In genomic region chr11:94652973-94653372, GRCm38 (mm10) we compare ENCODE assay signal across 9 mouse cellular contexts. TPM values are rescaled to one million over a fixed set of nuclear protein-coding genes. Genes with fewer than 3 reads are reported as not detected.
DNase-seq lines count a peak whose midpoint lies in the region; ATAC-seq and TF ChIP-seq lines count a peak whose summit lies in the region.
"Had no signal": no experiment of that assay in that cellular context is flagged by ENCODE, and none has a peak within 500 bp of the region (broad histone marks: within the 10 kb centered on the region; RNA-seq: fewer than 3 reads in every experiment).

No protein-coding gene starts in this region.

- H3K27ac ChIP-seq in heart, embryonic 11.5 days (ENCODE audit: low read depth, low read length) = no peak overlapping the region
- no peak overlapping the region for H3K27ac ChIP-seq in heart, adult 2 months
- H3K27ac ChIP-seq in MEL (ENCODE audit: control insufficient read depth, low read depth, low read length) (peak overlapping the region; percentile 87), macrophage (peak overlapping the region; percentile 95; the same call in 1 of the 2 replicates)
- no peak overlapping the region for H3K27ac ChIP-seq in hindbrain, embryonic 11.5 days (ENCODE audit: low read depth, low read length)

- TF ChIP-seq RAD21 in MEL (IDR thresholded peaks at IDR 0.05; ENCODE audit: low read depth, low read length) = no peak

- H3K9ac ChIP-seq in heart, embryonic 11.5 days (ENCODE audit: low read depth, low read length) = no peak overlapping the region
- no peak overlapping the region for H3K9ac ChIP-seq in heart, adult 2 months (ENCODE audit: low read depth, low read length)
- peak overlapping the region; percentile 91 for H3K9ac ChIP-seq in MEL (ENCODE audit: control insufficient read depth, low read depth, low read length, poor library complexity, severe bottlenecking)
- H3K9ac ChIP-seq in hindbrain, embryonic 11.5 days (ENCODE audit: low read depth, low read length) = peak overlapping the region; percentile 73; the same call in 1 of the 2 replicates

- H3K79me2 ChIP-seq in heart, adult 2 months (replicated peaks; ENCODE audit: control insufficient read depth, insufficient read depth, low read length) = no peaks in the 10 kb centered on the region; the same call in 1 of the 2 replicates
- H3K79me2 ChIP-seq in MEL (ENCODE audit: control insufficient read depth, insufficient read depth, low read length, poor library complexity) = peaks cover 28% of the 10 kb centered on the region
- H3K79me2 ChIP-seq in macrophage (ENCODE audit: inconsistent target) = peaks cover 46% of the 10 kb centered on the region

- no peak for TF ChIP-seq POLR2A in heart, adult 2 months (IDR thresholded peaks at IDR 0.05; ENCODE audit: insufficient read depth, low read depth, low read length)
- no peak for TF ChIP-seq POLR2A in MEL (IDR thresholded peaks at IDR 0.05; ENCODE audit: control insufficient read depth in 1 of 2, insufficient read depth in 1 of 2, low read depth in 1 of 2, low read length in 2 of 2, poor library complexity in 1 of 2)

- H3K36me3 ChIP-seq in heart, embryonic 11.5 days (ENCODE audit: control insufficient read depth, insufficient read depth, low read length) = peaks cover 8% of the 10 kb centered on the region
- H3K36me3 ChIP-seq in heart, adult 2 months (ENCODE audit: control insufficient read depth, insufficient read depth, low read length) = peaks cover 3% of the 10 kb centered on the region; the same call in 1 of the 2 replicates
- peaks cover 3 to 17% of the 10 kb centered on the region in 2 experiments; a peak in 2 of 4 replicates for H3K36me3 ChIP-seq in MEL (ENCODE audit: control insufficient read depth in 1 of 2, insufficient read depth in 2 of 2, low read length in 2 of 2)
- H3K36me3 ChIP-seq in hindbrain, embryonic 11.5 days (ENCODE audit: control insufficient read depth, insufficient read depth, low read length) = no peaks in the 10 kb centered on the region
- H3K36me3 ChIP-seq in macrophage (ENCODE audit: inconsistent target) = peaks cover 13% of the 10 kb centered on the region; the same call in 1 of the 2 replicates

- H3K9me3 ChIP-seq in heart, embryonic 11.5 days (replicated peaks; ENCODE audit: control insufficient read depth, low read length) = no peaks in the 10 kb centered on the region
- no peaks in the 10 kb centered on the region for H3K9me3 ChIP-seq in MEL (replicated peaks; ENCODE audit: insufficient read depth, low read length)
- no peaks in the 10 kb centered on the region for H3K9me3 ChIP-seq in hindbrain, embryonic 11.5 days (ENCODE audit: control insufficient read depth, low read length)

- peak overlapping the region; percentile 83 for H3K4me2 ChIP-seq in heart, embryonic 11.5 days
- peak overlapping the region; percentile 48 for H3K4me2 ChIP-seq in hindbrain, embryonic 11.5 days (replicated peaks; ENCODE audit: low read depth, low read length)

- no peak for DNase-seq in heart, adult 2 months
- DNase-seq in MEL (ENCODE audit: low read depth, low spot score) = no peak
- no peak for DNase-seq in hindbrain, embryonic 11.5 days (ENCODE audit: low spot score)
- DNase-seq in ovary, postnatal 10 days (ENCODE audit: low spot score) = no peak
- DNase-seq in layer of hippocampus, adult 9-11 months = no peak
- DNase-seq in retina, embryonic 14.5 days (ENCODE audit: low spot score) = no peak

- peak overlapping the region; percentile 75 for H3K4me3 ChIP-seq in heart, embryonic 11.5 days (ENCODE audit: low read depth, low read length)
- no peak overlapping the region for H3K4me3 ChIP-seq in heart, adult 2 months
- H3K4me3 ChIP-seq in MEL (ENCODE audit: control insufficient read depth in 1 of 2, insufficient read depth in 1 of 2, low read depth in 2 of 2, low read length in 2 of 2) (peak overlapping the region; percentile 85 to 87), macrophage (ENCODE audit: inconsistent target) (peak overlapping the region; percentile 88)
- peak overlapping the region; percentile 63 for H3K4me3 ChIP-seq in hindbrain, embryonic 11.5 days (ENCODE audit: low read depth, low read length)

- intact Hi-C loops in heart, adult 2 months (cut with DNase I) = no loop called here

- 43% methylated on average over 8 of the region's 8 CpGs for WGBS in heart, embryonic 11.5 days (ENCODE audit: insufficient replicate concordance)
- WGBS in heart, adult 2 months = 44% methylated on average over 8 of the region's 8 CpGs
- WGBS in hindbrain, embryonic 11.5 days = 47% methylated on average over 8 of the region's 8 CpGs
- 52% methylated on average over 8 of the region's 8 CpGs for WGBS in macrophage (ENCODE audit: missing documents)

- no peak for TF ChIP-seq CTCF in heart, adult 2 months (IDR thresholded peaks at IDR 0.05)
- TF ChIP-seq CTCF in MEL (IDR thresholded peaks at IDR 0.05 in 2 of 3, conservative IDR thresholded peaks at IDR 0.05 in 1 of 3; ENCODE audit: control insufficient read depth in 1 of 3, insufficient read depth in 1 of 3, low read depth in 2 of 3, low read length in 3 of 3, poor library complexity in 1 of 3, severe bottlenecking in 1 of 3) = no peak

- peaks cover 6% of the 10 kb centered on the region for H3K4me1 ChIP-seq in heart, embryonic 11.5 days (ENCODE audit: control insufficient read depth, insufficient read depth, low read length)
- H3K4me1 ChIP-seq in heart, adult 2 months (ENCODE audit: control insufficient read depth, insufficient read depth, low read length) = no peaks in the 10 kb centered on the region; the same call in none of the 2 replicates
- H3K4me1 ChIP-seq in MEL (ENCODE audit: control insufficient read depth in 1 of 2, insufficient read depth in 2 of 2, low read length in 2 of 2) = peaks cover 6 to 8% of the 10 kb centered on the region in 2 experiments; a peak in 3 of 4 replicates
- no peaks in the 10 kb centered on the region for H3K4me1 ChIP-seq in hindbrain, embryonic 11.5 days (replicated peaks; ENCODE audit: control insufficient read depth, insufficient read depth, low read length)

- no peak for TF ChIP-seq EP300 in heart, adult 2 months (IDR thresholded peaks at IDR 0.05; ENCODE audit: insufficient read depth, low read depth, low read length)
- TF ChIP-seq EP300 in MEL (IDR thresholded peaks at IDR 0.05; ENCODE audit: low read depth in 1 of 2, low read length in 2 of 2) = 0 out of 4 replicates have a peak, but pooled peaks of 1 of the 2 experiments have one; percentile 21

- no peaks in the 10 kb centered on the region for H3K27me3 ChIP-seq in heart, embryonic 11.5 days (ENCODE audit: control insufficient read depth, insufficient read depth, low read length)
- H3K27me3 ChIP-seq in heart, adult 2 months (ENCODE audit: control insufficient read depth, insufficient read depth, low read length) = no peaks in the 10 kb centered on the region
- no peaks in the 10 kb centered on the region for H3K27me3 ChIP-seq in MEL (ENCODE audit: control insufficient read depth in 1 of 2, insufficient read depth in 2 of 2, low read length in 2 of 2)
- H3K27me3 ChIP-seq in hindbrain, embryonic 11.5 days (ENCODE audit: control insufficient read depth, insufficient read depth, low read length) = no peaks in the 10 kb centered on the region

- no peak for ATAC-seq in heart, embryonic 11.5 days (replicated peaks; ENCODE audit: insufficient number of reproducible peaks, low FRiP score, low TSS enrichment)
- no peak for ATAC-seq in hindbrain, embryonic 11.5 days (ENCODE audit: low FRiP score)

RNA-seq across cellular contexts. Expression of gene Mrpl27, which starts 0.6 kb away (rescaled TPM):
- polyA plus RNA-seq in heart, embryonic 11.5 days (2014; fragmentation: Nextera tagmentation; extraction: Ambion mirVana) = 128 and 136 TPM in 2 replicates
- total RNA-seq in heart, adult 2 months (2021) = 10 to 100 TPM; 54.9 to 59.5 TPM
- polyA plus RNA-seq in heart, adult 2 months (2012; rRNA removed) = 67.0 and 74.1 TPM in 2 replicates
- 114 and 129 TPM in 2 replicates for total RNA-seq in MEL (2012; rRNA removed)
- polyA plus RNA-seq in MEL (2012; ENCODE audit: insufficient read depth in 1 of 2, insufficient read length in 2 of 2, low read depth in 1 of 2, low replicate concordance in 2 of 2, missing spikeins in 1 of 2) (100 to 1,000 TPM in 1 of 2 experiments, not detected in 1; 102 TPM), macrophage (2018) (67.1 to 97.3 TPM (median 81.8 TPM) in 3 replicates)
- 130 and 139 TPM in 2 replicates for polyA plus RNA-seq in hindbrain, embryonic 11.5 days (2014; fragmentation: Nextera tagmentation; extraction: Ambion mirVana)
- 10 to 100 TPM in 12 of 26 experiments, 1 to 10 TPM in 14; 3.0 to 20.9 (median 9.1) TPM for total RNA-seq in macrophage (2018; cell fraction: chromatin; rRNA removed)
- 100 to 1,000 TPM in 17 of 26 experiments, 10 to 100 TPM in 9; 68.6 to 149 (median 112) TPM for total RNA-seq in macrophage (2018; cell fraction: cytosol; rRNA removed)
- total RNA-seq in macrophage (2018; cell fraction: nucleus; rRNA removed) = 10 to 100 TPM in 24 of 26 experiments, 1 to 10 TPM in 2; 7.6 to 47.6 (median 26.1) TPM

RNA-seq across cellular contexts. Expression of gene Eme1, which starts 0.8 kb away (rescaled TPM):
- 17.5 and 17.9 TPM in 2 replicates for polyA plus RNA-seq in heart, embryonic 11.5 days (2014; fragmentation: Nextera tagmentation; extraction: Ambion mirVana)
- not detected for total RNA-seq in heart, adult 2 months (2021)
- 0.12 and 0.14 TPM in 2 replicates for polyA plus RNA-seq in heart, adult 2 months (2012; rRNA removed)
- 43.8 and 54.9 TPM in 2 replicates for total RNA-seq in MEL (2012; rRNA removed)
- polyA plus RNA-seq in MEL (2012; ENCODE audit: insufficient read depth in 1 of 2, insufficient read length in 2 of 2, low read depth in 1 of 2, low replicate concordance in 2 of 2, missing spikeins in 1 of 2) (10 to 100 TPM in 1 of 2 experiments, not detected in 1; 41.8 TPM), macrophage (2018) (0.60 to 4.3 TPM (median 1.5 TPM) in 3 replicates)
- 33.9 and 37.4 TPM in 2 replicates for polyA plus RNA-seq in hindbrain, embryonic 11.5 days (2014; fragmentation: Nextera tagmentation; extraction: Ambion mirVana)
- 10 to 100 TPM in 17 of 26 experiments, 1 to 10 TPM in 9; 5.1 to 54.9 (median 14.7) TPM for total RNA-seq in macrophage (2018; cell fraction: chromatin; rRNA removed)
- 1 to 10 TPM in 15 of 26 experiments, under 1 TPM in 11; 0.61 to 1.7 (median 1.1) TPM for total RNA-seq in macrophage (2018; cell fraction: cytosol; rRNA removed)
- total RNA-seq in macrophage (2018; cell fraction: nucleus; rRNA removed) = 10 to 100 TPM in 9 of 26 experiments, 1 to 10 TPM in 17; 2.5 to 19.2 (median 7.1) TPM
- total RNA-seq: gastrocnemius, adult 18-20 months had no signal

RNA-seq across cellular contexts. Expression of gene Lrrc59, which starts 23.4 kb away (rescaled TPM):
- 137 and 170 TPM in 2 replicates for polyA plus RNA-seq in heart, embryonic 11.5 days (2014; fragmentation: Nextera tagmentation; extraction: Ambion mirVana)
- total RNA-seq in heart, adult 2 months (2021) = 10 to 100 TPM; 31.5 to 32.0 TPM
- polyA plus RNA-seq in heart, adult 2 months (2012; rRNA removed) = 25.3 and 31.9 TPM in 2 replicates
- 423 and 464 TPM in 2 replicates for total RNA-seq in MEL (2012; rRNA removed)
- polyA plus RNA-seq in MEL (2012; ENCODE audit: insufficient read depth in 1 of 2, insufficient read length in 2 of 2, low read depth in 1 of 2, low replicate concordance in 2 of 2, missing spikeins in 1 of 2) (100 to 1,000 TPM; 486 to 633 TPM), macrophage (2018) (83.8 to 180 TPM (median 108 TPM) in 3 replicates)
- polyA plus RNA-seq in hindbrain, embryonic 11.5 days (2014; fragmentation: Nextera tagmentation; extraction: Ambion mirVana) = 169 and 183 TPM in 2 replicates
- 10 to 100 TPM; 29.3 to 84.4 (median 47.7) TPM for total RNA-seq in macrophage (2018; cell fraction: chromatin; rRNA removed)
- total RNA-seq in macrophage (2018; cell fraction: cytosol; rRNA removed) = 100 to 1,000 TPM in 25 of 26 experiments, 10 to 100 TPM in 1; 98.2 to 155 (median 109) TPM
- total RNA-seq in macrophage (2018; cell fraction: nucleus; rRNA removed) = 10 to 100 TPM; 39.3 to 93.5 (median 58.7) TPM

RNA-seq across cellular contexts. Expression of gene Xylt2, which starts 24.3 kb away (rescaled TPM):
- 9.0 and 11.9 TPM in 2 replicates for polyA plus RNA-seq in heart, embryonic 11.5 days (2014; fragmentation: Nextera tagmentation; extraction: Ambion mirVana)
- total RNA-seq in heart, adult 2 months (2021) = 1 to 10 TPM; 7.2 to 7.9 TPM
- polyA plus RNA-seq in heart, adult 2 months (2012; rRNA removed) = 11.6 and 12.1 TPM in 2 replicates
- 8.4 and 10.1 TPM in 2 replicates for total RNA-seq in MEL (2012; rRNA removed)
- 10 to 100 TPM in 1 of 2 experiments, not detected in 1; 12.4 TPM for polyA plus RNA-seq in MEL (2012; ENCODE audit: insufficient read depth in 1 of 2, insufficient read length in 2 of 2, low read depth in 1 of 2, low replicate concordance in 2 of 2, missing spikeins in 1 of 2)
- 8.9 and 9.6 TPM in 2 replicates for polyA plus RNA-seq in hindbrain, embryonic 11.5 days (2014; fragmentation: Nextera tagmentation; extraction: Ambion mirVana)
- 100 to 1,000 TPM; 131 to 694 (median 376) TPM for total RNA-seq in macrophage (2018; cell fraction: chromatin; rRNA removed)
- total RNA-seq in macrophage (2018; cell fraction: cytosol; rRNA removed) = 100 to 1,000 TPM in 16 of 26 experiments, 10 to 100 TPM in 10; 58.5 to 226 (median 116) TPM
- total RNA-seq in macrophage (2018; cell fraction: nucleus; rRNA removed) = 100 to 1,000 TPM; 141 to 673 (median 328) TPM
- polyA plus RNA-seq in macrophage (2018) = 65.3 to 164 TPM (median 81.4 TPM) in 3 replicates

RNA-seq across cellular contexts. Expression of gene Acsf2, which starts 51.3 kb away (rescaled TPM):
- polyA plus RNA-seq in heart, embryonic 11.5 days (2014; fragmentation: Nextera tagmentation; extraction: Ambion mirVana) = 4.3 and 4.7 TPM in 2 replicates
- 10 to 100 TPM; 19.8 to 26.4 TPM for total RNA-seq in heart, adult 2 months (2021)
- 21.0 and 24.7 TPM in 2 replicates for polyA plus RNA-seq in heart, adult 2 months (2012; rRNA removed)
- 2.8 and 3.3 TPM in 2 replicates for total RNA-seq in MEL (2012; rRNA removed)
- polyA plus RNA-seq in MEL (2012; ENCODE audit: insufficient read depth in 1 of 2, insufficient read length in 2 of 2, low read depth in 1 of 2, low replicate concordance in 2 of 2, missing spikeins in 1 of 2) = 10 to 100 TPM in 1 of 2 experiments, not detected in 1; 13.1 TPM
- 4.9 and 5.2 TPM in 2 replicates for polyA plus RNA-seq in hindbrain, embryonic 11.5 days (2014; fragmentation: Nextera tagmentation; extraction: Ambion mirVana)
- 10 to 100 TPM in 25 of 26 experiments, 1 to 10 TPM in 1; 8.6 to 62.4 (median 25.9) TPM for total RNA-seq in macrophage (2018; cell fraction: chromatin; rRNA removed)
- total RNA-seq in macrophage (2018; cell fraction: cytosol; rRNA removed) = 10 to 100 TPM in 20 of 26 experiments, 1 to 10 TPM in 6; 7.4 to 22.5 (median 12.7) TPM
- 10 to 100 TPM in 21 of 26 experiments, 1 to 10 TPM in 5; 5.9 to 36.5 (median 16.7) TPM for total RNA-seq in macrophage (2018; cell fraction: nucleus; rRNA removed)
- polyA plus RNA-seq in macrophage (2018) = 8.6 to 26.2 TPM (median 15.8 TPM) in 3 replicates

Comparison
In these comparisons a context has a peak if more than half of its experiments do, and no peak if none do; other contexts are left out.
1. H3K27ac ChIP-seq: peak in MEL (single experiment) and macrophage (single experiment); none in heart, embryonic 11.5 days (single experiment), heart, adult 2 months (single experiment) and hindbrain, embryonic 11.5 days (single experiment).
2. H3K9ac ChIP-seq: peak in MEL (single experiment) and hindbrain, embryonic 11.5 days (single experiment); none in heart, embryonic 11.5 days (single experiment) and heart, adult 2 months (single experiment).